Mouse (Mus musculus) hindbrain, postnatal 0 days (tissue): ENCODE results near the gene Ccr9. TPM values are rescaled to one million over a fixed set of nuclear protein-coding genes. Genes with fewer than 3 reads are reported as not detected.

Source experiments
- ATAC-seq: fragments of 200-750 bp; cut with Nextera tagmentation; 2 replicates; pipeline ENCODE4 v1.8.0; 2017; ENCODE audit warnings: mild to moderate bottlenecking, moderate TSS enrichment, moderate library complexity
- DNase-seq: peaks from one replicate; pipeline ENCODE4 v3.0.0-alpha.2; 2015; ENCODE audit warnings: low spot score
- H3K27ac ChIP-seq: fragments of 300-500 bp; sonication (generic); 2 replicates; pipeline ENCODE4 v1.5.1; 2014; ENCODE audit warnings: mild to moderate bottlenecking
- H3K27me3 ChIP-seq: fragments of 300-500 bp; sonication (generic); 2 replicates; pipeline ENCODE4 v1.6.1; 2014; ENCODE audit warnings: low read length, mixed read lengths; ENCODE audit not compliant: insufficient read depth
- H3K36me3 ChIP-seq: fragments of 300-500 bp; sonication (generic); 2 replicates; pipeline ENCODE4 v1.6.1; 2014; ENCODE audit warnings: low read length, mixed read lengths; ENCODE audit not compliant: insufficient read depth
- H3K4me1 ChIP-seq: fragments of 300-500 bp; sonication (generic); 2 replicates; pipeline ENCODE4 v1.6.1; 2014; ENCODE audit warnings: antibody characterized with exemption, low read length, mixed read lengths; ENCODE audit not compliant: insufficient read depth
- H3K4me2 ChIP-seq: fragments of 300-500 bp; sonication (generic); 2 replicates; pipeline ENCODE4 v1.6.1; 2014; ENCODE audit warnings: low read depth, mild to moderate bottlenecking, low read length, moderate library complexity, mixed read lengths
- H3K4me3 ChIP-seq: fragments of 300-500 bp; sonication (generic); 2 replicates; pipeline ENCODE4 v1.5.1; 2014; ENCODE audit warnings: low read length
- H3K9ac ChIP-seq: fragments of 300-500 bp; sonication (generic); replicated peaks from 2 replicates; pipeline ENCODE4 v1.6.1; 2014; ENCODE audit warnings: mild to moderate bottlenecking, low read length, moderate library complexity, mixed read lengths
- H3K9me3 ChIP-seq: fragments of 300-500 bp; sonication (generic); 2 replicates; pipeline ENCODE4 v1.6.1; 2016; ENCODE audit warnings: low read length, mixed read lengths
- CTCF ChIP-seq: IDR thresholded peaks from 2 replicates; pipeline ENCODE4 v1.5.1; 2016; ENCODE audit warnings: antibody characterized with exemption, control low read depth, low read depth
- WGBS: fragments of 180-500 bp; shearing (Covaris S2); extraction: QIAGEN DNeasy Blood & Tissue Kit; methylation state at CpG from one replicate; pipeline ENCODE4 v1.1.7; 2014; 5-methylcytosine and 5-hydroxymethylcytosine counted together
- polyA plus RNA-seq: library from polyadenylated mRNA; unstranded; fragments of >200 nt; fragmentation: Nextera tagmentation; extraction: Ambion mirVana; gene quantifications from 2 replicates; pipeline ENCODE4 v1.2.1, GENCODE M21; 2015
- total RNA-seq: library from RNA; depleted of rRNA; stranded (reverse); fragments of >200 nt; gene quantifications from 2 replicates; pipeline ENCODE4 v1.2.3, GENCODE M21; 2014; rRNA removed

Ccr9 gene
- total RNA-seq = 0.10 and 0.90 TPM in 2 replicates
- 0.35 and 0.55 TPM in 2 replicates for polyA plus RNA-seq

GRCm38 (mm10) chr9:123678327-123679105 is at the start of gene Ccr9, which contains the start of gene Slc6a20a:
TSS of gene Ccr9 (plus strand) at chr9:123678439.
TSS of gene Slc6a20a (minus strand) at chr9:123678885.
- DNase-seq = no peak
- Histone ChIP-seq H3K36me3 (no peaks in the 10 kb centered on the region), H3K4me1 (no peaks in the 10 kb centered on the region), H3K9me3 (no peaks in the 10 kb centered on the region), H3K27me3 (peaks cover 12% of the 10 kb centered on the region; the same call in 1 of the 2 replicates), H3K4me2 (peak within 1 kb of the TSS; percentile 70), H3K4me3 (peak within 1 kb of the TSS; percentile 43), H3K9ac (peak within 1 kb of the TSS; percentile 35), H3K27ac (no peak within 1 kb of the TSS; the same call in 1 of the 2 replicates)
- TF ChIP-seq CTCF = no peak
- under 1% methylated on average over 73 of the region's 73 CpGs for WGBS
- ATAC-seq = 0 out of 2 replicates have a peak, but pooled peaks have one; percentile 18

- Histone ChIP-seq H3K36me3 (no peaks in the 10 kb centered on the region), H3K4me2 (no peak overlapping the region), H3K9me3 (no peaks in the 10 kb centered on the region), H3K4me3 (no peak overlapping the region), H3K27ac (no peak overlapping the region), H3K27me3 (no peaks in the 10 kb centered on the region), H3K9ac (no peak overlapping the region), H3K4me1 (no peaks in the 10 kb centered on the region)
- TF ChIP-seq CTCF = no peak
- ATAC-seq (no peak), DNase-seq (no peak)
- 87% methylated on average over 3 of the region's 3 CpGs for WGBS
These were observed 46.6 kb upstream of the Ccr9 start for GRCm38 (mm10) chr9:123631666-123632065.

GRCm38 (mm10) chr9:123632281-123632680 is 46.0 kb upstream of the Ccr9 start, which contains the start of gene Slc6a20b:
TSS of gene Slc6a20b (minus strand) at chr9:123632565.
- H3K27ac ChIP-seq = no peak within 1 kb of the TSS
- 88% methylated on average over 6 of the region's 6 CpGs for WGBS
- no peaks in the 10 kb centered on the region for H3K9me3 ChIP-seq
- no peaks in the 10 kb centered on the region for H3K4me1 ChIP-seq
- no peak for TF ChIP-seq CTCF
- no peak within 1 kb of the TSS for H3K4me3 ChIP-seq
- no peaks in the 10 kb centered on the region for H3K27me3 ChIP-seq
- H3K36me3 ChIP-seq = no peaks in the 10 kb centered on the region
- H3K4me2 ChIP-seq = no peak within 1 kb of the TSS
- DNase-seq = no peak
- no peak for ATAC-seq
- no peak within 1 kb of the TSS for H3K9ac ChIP-seq

GRCm38 (mm10) chr9:123632993-123633392 is 45.2 kb upstream of the Ccr9 start:
- TF ChIP-seq CTCF = no peak
- WGBS = 91% methylated on average over 3 of the region's 3 CpGs
- no peak for ATAC-seq
- Histone ChIP-seq H3K9me3 (no peaks in the 10 kb centered on the region), H3K4me2 (no peak overlapping the region), H3K4me3 (no peak overlapping the region), H3K27ac (no peak overlapping the region), H3K4me1 (no peaks in the 10 kb centered on the region), H3K36me3 (no peaks in the 10 kb centered on the region), H3K27me3 (no peaks in the 10 kb centered on the region), H3K9ac (no peak overlapping the region)
- DNase-seq = no peak

GRCm38 (mm10) chr9:123636771-123637170 is 41.5 kb upstream of the Ccr9 start:
- 60% methylated on average over 5 of the region's 5 CpGs for WGBS
- TF ChIP-seq CTCF = no peak
- DNase-seq = no peak
- H3K9me3 ChIP-seq = no peaks in the 10 kb centered on the region
- H3K4me3 ChIP-seq = no peak overlapping the region
- H3K4me1 ChIP-seq = no peaks in the 10 kb centered on the region
- no peak overlapping the region for H3K4me2 ChIP-seq
- H3K27me3 ChIP-seq = no peaks in the 10 kb centered on the region
- H3K27ac ChIP-seq = no peak overlapping the region
- H3K9ac ChIP-seq = no peak overlapping the region
- ATAC-seq = no peak
- no peaks in the 10 kb centered on the region for H3K36me3 ChIP-seq

GRCm38 (mm10) chr9:123638231-123638630 is 40.0 kb upstream of the Ccr9 start:
- Histone ChIP-seq H3K4me1 (no peaks in the 10 kb centered on the region), H3K9ac (no peak overlapping the region), H3K27ac (no peak overlapping the region), H3K27me3 (no peaks in the 10 kb centered on the region), H3K36me3 (no peaks in the 10 kb centered on the region), H3K4me2 (no peak overlapping the region), H3K4me3 (no peak overlapping the region), H3K9me3 (no peaks in the 10 kb centered on the region)
- ATAC-seq (no peak), DNase-seq (no peak)
- no peak for TF ChIP-seq CTCF

DNA sequence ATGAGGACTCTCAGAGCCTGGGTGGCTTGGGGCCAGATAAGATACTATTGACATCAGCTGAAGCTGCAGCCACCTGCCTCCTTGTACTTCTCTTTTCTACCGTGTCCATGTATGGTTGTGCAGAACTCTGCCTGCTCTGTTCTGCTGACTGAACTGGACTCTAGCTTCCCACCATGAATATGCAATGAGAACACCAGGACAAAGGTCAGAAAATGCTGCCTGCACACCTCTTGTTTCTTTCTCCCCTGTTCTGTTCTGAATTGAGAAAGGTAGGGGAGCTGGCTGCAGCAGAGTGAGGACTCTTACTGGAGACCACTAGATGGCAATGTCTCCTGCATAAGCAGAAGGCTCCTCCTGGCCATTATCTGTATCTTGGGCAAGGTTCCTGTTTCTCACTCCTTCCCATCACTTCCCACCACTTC is 39.6 kb upstream of the Ccr9 start:
- Histone ChIP-seq H3K9me3 (no peaks in the 10 kb centered on the region), H3K9ac (no peak overlapping the region), H3K36me3 (no peaks in the 10 kb centered on the region), H3K4me1 (no peaks in the 10 kb centered on the region), H3K27ac (no peak overlapping the region), H3K4me2 (no peak overlapping the region), H3K4me3 (no peak overlapping the region), H3K27me3 (no peaks in the 10 kb centered on the region)
- ATAC-seq (no peak), DNase-seq (peak; percentile 54)
- peak; percentile 83 for TF ChIP-seq CTCF
- WGBS = 96% methylated on average over 1 of the region's 1 CpGs
